Mouse (Mus musculus) CH12.LX (cell line): Measurements from ENCODE around the gene Gm20388. TPM values are rescaled to one million over a fixed set of nuclear protein-coding genes. Genes with fewer than 3 reads are reported as not detected.

Experiments
- DNase-seq: peaks from one replicate; pipeline ENCODE4 v3.0.0-alpha.2; 2013; ENCODE audit errors: extremely low read depth
- H3K27ac ChIP-seq: 2 replicates; pipeline ENCODE4 v1.5.1; 2012; ENCODE audit warnings: low read depth, mild to moderate bottlenecking, control low read depth, moderate library complexity; ENCODE audit not compliant: insufficient read depth
- H3K27me3 ChIP-seq: replicated peaks from 2 replicates; pipeline ENCODE3; 2012; ENCODE audit warnings: inconsistent platforms
- H3K36me3 ChIP-seq, 2 experiments: replicated peaks in 1 of 2; 2 replicates each; pipeline versions ENCODE3 to v1.6.1; 2012; ENCODE audit warnings: inconsistent platforms in 1 of 2, low read length in 1 of 2, mild to moderate bottlenecking in 1 of 2, mixed read lengths in 1 of 2, moderate library complexity in 1 of 2; ENCODE audit not compliant: control insufficient read depth in 1 of 2, insufficient read depth in 1 of 2
- H3K4me1 ChIP-seq, 2 experiments: 2 replicates each; pipeline ENCODE4 v1.6.1; 2012; ENCODE audit warnings: inconsistent platforms in 1 of 2, moderate library complexity in 1 of 2; ENCODE audit not compliant: insufficient read depth in 2 of 2, control insufficient read depth in 1 of 2
- H3K4me2 ChIP-seq: 2 replicates; pipeline ENCODE4 v1.6.1; 2012; ENCODE audit warnings: low read depth, mild to moderate bottlenecking, control low read depth; ENCODE audit not compliant: poor library complexity, insufficient read depth, severe bottlenecking
- H3K4me3 ChIP-seq, 3 experiments: fragments of 150-350 bp in 1 of 3; sonication (generic) in 1 of 3; replicated peaks in 1 of 3; 2 replicates each; pipeline versions ENCODE3 to v1.5.1; 2011 to 2012; ENCODE audit warnings: low read depth in 2 of 3, low read length in 2 of 3, mild to moderate bottlenecking in 2 of 3, moderate library complexity in 2 of 3, control low read depth in 1 of 3, improper control_type of control experiment in 1 of 3, inconsistent platforms in 1 of 3, mixed read lengths in 1 of 3; ENCODE audit not compliant: poor library complexity in 1 of 3
- H3K79me2 ChIP-seq: replicated peaks from 2 replicates; pipeline ENCODE4 v1.6.1; 2012; ENCODE audit warnings: mild to moderate bottlenecking, moderate library complexity; ENCODE audit not compliant: control insufficient read depth, poor library complexity, insufficient read depth, severe bottlenecking; ENCODE audit errors: extremely low read depth
- H3K9ac ChIP-seq: 2 replicates; pipeline ENCODE4 v1.6.1; 2012; ENCODE audit warnings: low read depth, mild to moderate bottlenecking, control low read depth, moderate library complexity; ENCODE audit not compliant: insufficient read depth
- H3K9me3 ChIP-seq: replicated peaks from 2 replicates; pipeline ENCODE3; 2012; ENCODE audit warnings: low read length, inconsistent platforms, mixed read lengths
- BHLHE40 ChIP-seq: IDR thresholded peaks from 2 replicates; pipeline ENCODE4 v1.6.1; 2011; ENCODE audit warnings: mild to moderate bottlenecking, low read depth, low read length, improper control_type of control experiment
- CHD1 ChIP-seq: IDR thresholded peaks from 2 replicates; pipeline ENCODE4 v1.6.1; 2012; ENCODE audit warnings: low read depth, low read length, improper control_type of control experiment, inconsistent platforms
- CTCF ChIP-seq, 2 experiments: IDR thresholded peaks in 1 of 2; conservative IDR thresholded peaks in 1 of 2; 2 replicates each; pipeline ENCODE4 v1.5.1; 2011 to 2012; ENCODE audit warnings: low read depth in 2 of 2, low read length in 2 of 2, improper control_type of control experiment in 1 of 2, inconsistent platforms in 1 of 2, mild to moderate bottlenecking in 1 of 2, moderate library complexity in 1 of 2
- E2F4 ChIP-seq: IDR thresholded peaks from 2 replicates; pipeline ENCODE4 v1.6.1; 2011; ENCODE audit warnings: low read depth, low read length, improper control_type of control experiment; ENCODE audit not compliant: insufficient replicate concordance
- ELF1 ChIP-seq: IDR thresholded peaks from 2 replicates; pipeline ENCODE4 v1.6.1; 2014; ENCODE audit warnings: low read depth, mild to moderate bottlenecking, inconsistent platforms, low read length, improper control_type of control experiment
- EP300 ChIP-seq: IDR thresholded peaks from 2 replicates; pipeline ENCODE4 v1.6.1; 2011; ENCODE audit warnings: low read length, improper control_type of control experiment
- GABPA ChIP-seq: IDR thresholded peaks from 2 replicates; pipeline ENCODE4 v1.6.1; 2012; ENCODE audit warnings: low read depth, low read length, improper control_type of control experiment, inconsistent platforms; ENCODE audit not compliant: insufficient replicate concordance
- IRF4 ChIP-seq: IDR thresholded peaks from 2 replicates; pipeline ENCODE4 v1.6.1; 2014; ENCODE audit warnings: low read depth, mild to moderate bottlenecking, inconsistent platforms, low read length, improper control_type of control experiment
- JUN ChIP-seq: IDR thresholded peaks from 2 replicates; pipeline ENCODE4 v1.6.1; 2011; ENCODE audit warnings: low read depth, mild to moderate bottlenecking, low read length, improper control_type of control experiment, moderate library complexity; ENCODE audit not compliant: insufficient read depth
- JUND ChIP-seq: conservative IDR thresholded peaks from 2 replicates; pipeline ENCODE4 v1.6.1; 2011; ENCODE audit warnings: low read depth, low read length, improper control_type of control experiment
- KAT2A ChIP-seq: IDR thresholded peaks from 2 replicates; pipeline ENCODE4 v1.6.1; 2012; ENCODE audit warnings: low read length, improper control_type of control experiment, inconsistent platforms; ENCODE audit not compliant: insufficient replicate concordance
- MAFK ChIP-seq: IDR thresholded peaks from 2 replicates; pipeline ENCODE4 v1.6.1; 2011; ENCODE audit warnings: low read length, improper control_type of control experiment; ENCODE audit not compliant: insufficient replicate concordance
- MAX ChIP-seq: IDR thresholded peaks from 2 replicates; pipeline ENCODE4 v1.6.1; 2011; ENCODE audit warnings: low read length, improper control_type of control experiment
- NELFE ChIP-seq: IDR thresholded peaks from 2 replicates; pipeline ENCODE4 v1.6.1; 2011; ENCODE audit warnings: low read depth, low read length, improper control_type of control experiment
- NRF1 ChIP-seq: IDR thresholded peaks from 2 replicates; pipeline ENCODE4 v1.6.1; 2014; ENCODE audit warnings: low read depth, mild to moderate bottlenecking, inconsistent platforms, low read length, improper control_type of control experiment, moderate library complexity
- PAX5 ChIP-seq: IDR thresholded peaks from 2 replicates; pipeline ENCODE4 v1.6.1; 2012; ENCODE audit warnings: low read length, inconsistent platforms, mixed read lengths
- POLR2A ChIP-seq: IDR thresholded peaks from 2 replicates; pipeline ENCODE4 v1.6.1; 2011; ENCODE audit warnings: low read depth, mild to moderate bottlenecking, improper control_type of control experiment, low read length
- POLR2AphosphoS2 ChIP-seq: IDR thresholded peaks from 2 replicates; pipeline ENCODE4 v1.6.1; 2011; ENCODE audit warnings: low read depth, low read length, improper control_type of control experiment
- RAD21 ChIP-seq: IDR thresholded peaks from 2 replicates; pipeline ENCODE4 v1.6.1; 2011; ENCODE audit warnings: low read depth, mild to moderate bottlenecking, low read length, improper control_type of control experiment, moderate library complexity
- RCOR1 ChIP-seq: conservative IDR thresholded peaks from 2 replicates; pipeline ENCODE4 v1.6.1; 2012; ENCODE audit warnings: low read depth, mild to moderate bottlenecking, inconsistent platforms, low read length, improper control_type of control experiment
- SMC3 ChIP-seq: IDR thresholded peaks from 2 replicates; pipeline ENCODE4 v1.6.1; 2011; ENCODE audit warnings: low read depth, low read length, improper control_type of control experiment
- TCF12 ChIP-seq: IDR thresholded peaks from 2 replicates; pipeline ENCODE4 v1.6.1; 2014; ENCODE audit warnings: low read depth, mild to moderate bottlenecking, inconsistent platforms, low read length, improper control_type of control experiment
- UBTF ChIP-seq: IDR thresholded peaks from 2 replicates; pipeline ENCODE4 v1.6.1; 2012; ENCODE audit warnings: low read depth, mild to moderate bottlenecking, inconsistent platforms, low read length, improper control_type of control experiment, moderate library complexity
- USF1 ChIP-seq: IDR thresholded peaks from 2 replicates; pipeline ENCODE4 v1.6.1; 2014; ENCODE audit warnings: low read depth, mild to moderate bottlenecking, inconsistent platforms, low read length, improper control_type of control experiment
- USF2 ChIP-seq: conservative IDR thresholded peaks from 2 replicates; pipeline ENCODE4 v1.6.1; 2011; ENCODE audit warnings: low read depth, low read length, improper control_type of control experiment
- ZC3H11A ChIP-seq: IDR thresholded peaks from 2 replicates; pipeline ENCODE4 v1.6.1; 2012; ENCODE audit warnings: low read depth, mild to moderate bottlenecking, inconsistent platforms, low read length, improper control_type of control experiment
- ZKSCAN1 ChIP-seq: IDR thresholded peaks from 2 replicates; pipeline ENCODE4 v1.6.1; 2012; ENCODE audit warnings: low read depth, inconsistent platforms, low read length, improper control_type of control experiment, borderline replicate concordance
- ZMIZ1 ChIP-seq: IDR thresholded peaks from 2 replicates; pipeline ENCODE4 v1.6.1; 2012; ENCODE audit warnings: low read depth, mild to moderate bottlenecking, inconsistent platforms, low read length, improper control_type of control experiment
- dilution Hi-C: fragments of 300-500 bp; cut with MboI; formaldehyde crosslinking; loops from 2 replicates; pipeline ENCODE4 v1.14.3; 2020; ENCODE audit warnings: low sequenced_read_pairs; ENCODE audit not compliant: extremely low pct_unique_long_range_greater_than_20kb, extremely low pct_ligation_motif_present
- in situ Hi-C: fragments of 300-500 bp; cut with MboI; formaldehyde crosslinking; loops from 3 replicates; pipeline ENCODE4 v1.14.3; 2019; ENCODE audit warnings: low sequenced_read_pairs, low pct_ligation_motif_present, low pct_unique_long_range_greater_than_20kb, mixed read lengths
- polyA plus RNA-seq: library from polyadenylated mRNA; unstranded; fragments of >175 nt; gene quantifications from 2 replicates; pipeline ENCODE4 v1.2.1, GENCODE M21; 2012; ENCODE audit warnings: low read depth; ENCODE audit not compliant: insufficient read length
- total RNA-seq, 2 experiments: library from RNA; depleted of rRNA; stranded (reverse); fragments of 300-350 nt in 1 of 2; fragments of >200 nt in 1 of 2; gene quantifications; 2 replicates each; pipeline ENCODE4 v1.2.3; 2012 to 2014

Gene Gm20388
- total and polyA plus RNA-seq, 3 experiments: 14.8 to 26.3 (median 22.2) TPM

- dilution Hi-C loops: no loop called here
- Histone ChIP-seq H3K27ac (no peak overlapping the region), H3K27me3 (no peaks in the 10 kb centered on the region), H3K36me3 (peaks cover 36 to 54% of the 10 kb centered on the region in 2 experiments), H3K9ac (no peak overlapping the region), H3K9me3 (no peaks in the 10 kb centered on the region), H3K4me2 (no peak overlapping the region), H3K79me2 (peaks cover 19% of the 10 kb centered on the region), H3K4me1 (peaks cover 8 to 23% of the 10 kb centered on the region in 2 experiments), H3K4me3 (no peak overlapping the region)
- TF ChIP-seq PAX5 (no peak), POLR2AphosphoS2 (no peak), JUND (no peak), ZMIZ1 (no peak), USF1 (no peak), MAFK (no peak), BHLHE40 (no peak), UBTF (no peak), E2F4 (no peak), USF2 (no peak), NELFE (no peak), EP300 (no peak), CTCF (conservative IDR thresholded peaks at IDR 0.05 in 1 of 2, IDR thresholded peaks at IDR 0.05 in 1 of 2; ENCODE audit: low read depth in 2 of 2, low read length in 2 of 2) (no peak), SMC3 (no peak), RAD21 (no peak)
- in situ Hi-C loops: no loop called here
- no peak for DNase-seq
These were observed 1910.2 kb downstream of the Gm20388 start for GRCm38 (mm10) chr8:121820840-121821239.

DNA sequence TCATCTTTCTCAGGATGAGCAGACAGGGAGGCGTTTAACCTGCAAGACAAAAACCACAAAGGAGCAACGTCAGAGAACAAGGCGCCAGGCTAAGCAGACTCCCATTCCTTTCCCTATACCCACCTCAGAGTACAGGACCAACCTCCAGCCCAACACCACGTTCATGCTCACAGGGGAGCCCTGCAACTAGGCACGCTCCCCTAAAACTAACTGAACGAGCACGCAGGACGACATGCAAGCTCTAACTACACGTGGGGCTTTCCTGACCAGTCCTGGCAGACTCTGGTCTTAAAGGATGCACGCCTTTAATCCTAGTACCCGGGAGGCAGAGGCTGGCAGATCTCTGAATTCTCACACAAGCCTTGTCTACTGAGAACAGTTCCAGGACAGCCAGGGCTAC is 1910.7 kb downstream of the Gm20388 start:
- peaks cover 36 to 49% of the 10 kb centered on the region in 2 experiments for H3K36me3 ChIP-seq
- dilution Hi-C loops: no loop called here
- no peak overlapping the region for H3K4me3 ChIP-seq
- H3K4me2 ChIP-seq: no peak overlapping the region
- no peak for DNase-seq
- no peaks in the 10 kb centered on the region for H3K27me3 ChIP-seq
- no peak overlapping the region for H3K9ac ChIP-seq
- peaks cover 19% of the 10 kb centered on the region for H3K79me2 ChIP-seq
- H3K9me3 ChIP-seq: no peaks in the 10 kb centered on the region
- in situ Hi-C loops: no loop called here
- H3K27ac ChIP-seq: no peak overlapping the region
- no peak for TF ChIP-seq GABPA
- no peak for TF ChIP-seq PAX5
- peaks cover 8 to 23% of the 10 kb centered on the region in 2 experiments for H3K4me1 ChIP-seq

GRCm38 (mm10) chr8:121821770-121822169 is 1911.1 kb downstream of the Gm20388 start:
- Histone ChIP-seq H3K4me1 (peaks cover 8 to 23% of the 10 kb centered on the region in 2 experiments), H3K9me3 (no peaks in the 10 kb centered on the region), H3K27me3 (no peaks in the 10 kb centered on the region), H3K27ac (no peak overlapping the region), H3K4me2 (no peak overlapping the region), H3K4me3 (no peak overlapping the region), H3K9ac (no peak overlapping the region), H3K36me3 (peaks cover 36 to 47% of the 10 kb centered on the region in 2 experiments), H3K79me2 (peaks cover 19% of the 10 kb centered on the region)
- no peak for DNase-seq
- dilution Hi-C loops: no loop called here
- in situ Hi-C loops: no loop called here
- TF ChIP-seq E2F4 (no peak), POLR2A (no peak), ZC3H11A (no peak), KAT2A (no peak), ZKSCAN1 (no peak), POLR2AphosphoS2 (no peak), TCF12 (no peak), RCOR1 (no peak), NRF1 (no peak), MAX (no peak), ELF1 (no peak), USF1 (no peak), MAFK (no peak), IRF4 (no peak), JUN (no peak), CHD1 (no peak), JUND (no peak)
